Mouse (Mus musculus): Measurements from ENCODE around the gene Hdac10. TPM values are rescaled to one million over a fixed set of nuclear protein-coding genes. Genes with fewer than 3 reads are reported as not detected.

The Hdac10 gene
- total RNA-seq, 4 experiments from 2014 or later = 14.7 to 19.3 (median 15.9) TPM

DNA sequence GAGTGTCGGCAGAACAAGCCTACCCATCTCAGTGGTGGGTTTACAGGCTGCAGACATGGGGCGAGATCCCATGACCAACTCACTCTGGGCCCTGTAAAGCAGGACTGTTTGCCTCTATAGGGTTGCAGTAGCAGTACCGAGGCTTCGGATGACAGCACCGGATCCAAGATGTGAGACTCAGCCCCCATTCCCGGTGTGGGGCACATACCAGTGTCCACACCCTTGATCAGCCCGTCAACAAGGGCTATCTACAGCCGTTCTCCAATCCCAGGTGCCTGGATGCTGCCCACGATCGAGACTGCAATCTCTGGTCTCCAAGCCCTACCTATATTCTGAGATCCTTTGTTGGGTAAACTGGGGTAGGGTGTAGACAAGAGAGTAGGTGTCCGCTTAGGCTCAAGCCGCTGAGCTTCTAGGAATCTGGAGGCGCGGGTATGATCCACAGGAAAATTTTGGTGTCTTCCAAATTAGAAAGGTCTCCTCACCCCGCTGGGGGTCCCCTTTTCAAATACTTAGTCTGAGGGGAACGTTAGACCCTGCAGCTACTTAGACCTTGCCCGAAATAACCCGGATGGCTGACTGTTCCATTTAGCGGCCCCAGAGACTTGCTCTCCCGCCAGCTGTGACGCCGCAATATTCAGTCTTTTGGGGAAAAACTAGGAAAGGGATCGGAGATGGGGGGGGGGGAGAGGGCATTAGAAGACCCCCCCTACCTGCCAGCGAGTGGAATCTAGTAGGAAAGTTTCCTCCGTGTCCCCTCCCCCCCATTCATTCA lies 20.2 kb upstream of the Hdac10 start:
- no peak for DNase-seq (ENCODE audit: low spot score in 2 of 2)

DNA sequence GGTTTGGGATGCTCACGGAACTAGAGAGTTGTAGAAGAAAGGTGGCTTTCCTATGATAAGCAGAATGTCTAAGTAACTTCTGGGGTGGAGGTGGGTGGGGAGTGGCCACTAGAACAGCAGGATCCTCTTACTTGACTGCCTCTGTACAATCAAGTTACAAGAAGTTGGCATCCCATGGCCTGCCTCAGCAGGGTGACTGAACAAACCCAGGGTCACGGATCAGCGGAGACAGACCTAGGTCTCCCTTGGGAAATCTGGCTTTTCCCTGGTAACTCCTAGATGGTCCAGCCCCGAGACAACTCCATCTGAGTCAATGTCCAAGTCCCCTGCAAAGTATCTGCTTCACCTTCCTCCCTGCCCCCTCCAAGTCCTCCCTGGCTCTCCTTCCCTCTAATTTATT lies 19.4 kb upstream of the Hdac10 start:
- DNase-seq (ENCODE audit: low spot score in 2 of 2) = no peak

DNA sequence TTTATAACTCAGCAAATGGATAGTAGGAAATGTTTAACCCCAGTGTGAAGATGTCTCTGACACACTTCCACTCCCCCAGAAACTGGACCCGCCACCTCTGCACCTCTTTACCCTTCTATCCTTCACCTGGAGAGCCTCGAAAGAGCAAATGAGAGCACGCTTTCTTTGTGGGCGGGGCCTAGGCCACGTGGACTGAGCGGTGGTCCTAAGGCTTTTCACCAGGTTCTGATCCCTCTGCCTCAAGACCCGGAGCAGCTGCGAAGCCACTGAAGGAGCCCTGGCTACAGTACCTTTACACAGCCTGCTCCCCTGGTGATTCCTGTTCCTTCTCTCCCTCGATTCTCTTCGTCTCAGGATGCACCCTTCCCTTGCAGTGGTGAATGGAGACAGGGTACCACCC lies 19.0 kb upstream of the Hdac10 start:
- DNase-seq (ENCODE audit: low spot score in 2 of 2) = no peak

DNA sequence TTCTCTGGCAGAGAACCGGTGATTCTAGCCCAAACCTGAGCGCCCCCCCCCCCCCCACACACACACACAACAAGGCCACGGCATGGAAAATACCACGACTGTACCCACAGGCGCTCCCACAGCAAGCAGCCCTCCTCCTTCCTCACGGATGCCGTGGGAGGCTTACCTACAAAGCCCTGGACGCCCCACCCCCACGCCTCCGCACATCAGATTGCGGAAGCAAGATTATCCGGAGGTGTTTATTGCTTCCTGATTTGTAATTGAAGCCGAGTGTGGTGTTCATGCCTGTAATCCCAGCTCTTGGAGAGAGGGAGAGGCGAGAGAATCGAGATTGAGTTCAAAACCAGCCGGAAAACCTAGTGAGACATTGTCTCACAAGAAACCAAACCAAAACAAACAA lies 18.5 kb upstream of the Hdac10 start:
- DNase-seq (ENCODE audit: low spot score in 2 of 2) = no peak

DNA sequence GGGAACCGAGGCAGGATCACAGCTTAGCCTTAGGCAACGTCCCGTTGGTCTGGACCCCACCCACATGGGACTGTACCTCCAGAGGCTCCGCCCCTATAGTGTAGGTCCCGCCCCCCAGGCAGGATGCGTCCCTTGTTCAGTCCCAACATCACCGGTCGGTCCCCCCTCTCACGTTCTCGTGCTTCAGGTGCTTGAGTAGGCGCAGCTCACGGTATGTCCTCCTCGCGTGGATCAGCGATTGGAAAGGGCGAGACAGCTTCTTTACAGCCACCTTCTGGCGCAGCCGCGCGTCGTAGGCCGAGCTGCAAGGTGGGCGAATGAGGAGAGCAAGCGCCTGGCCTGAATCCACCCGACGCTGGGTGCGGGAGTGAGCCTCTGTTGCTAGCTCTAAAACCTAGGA lies 18.0 kb upstream of the Hdac10 start:
- DNase-seq (ENCODE audit: low spot score in 2 of 2) = peak; percentile 37 to 51

DNA sequence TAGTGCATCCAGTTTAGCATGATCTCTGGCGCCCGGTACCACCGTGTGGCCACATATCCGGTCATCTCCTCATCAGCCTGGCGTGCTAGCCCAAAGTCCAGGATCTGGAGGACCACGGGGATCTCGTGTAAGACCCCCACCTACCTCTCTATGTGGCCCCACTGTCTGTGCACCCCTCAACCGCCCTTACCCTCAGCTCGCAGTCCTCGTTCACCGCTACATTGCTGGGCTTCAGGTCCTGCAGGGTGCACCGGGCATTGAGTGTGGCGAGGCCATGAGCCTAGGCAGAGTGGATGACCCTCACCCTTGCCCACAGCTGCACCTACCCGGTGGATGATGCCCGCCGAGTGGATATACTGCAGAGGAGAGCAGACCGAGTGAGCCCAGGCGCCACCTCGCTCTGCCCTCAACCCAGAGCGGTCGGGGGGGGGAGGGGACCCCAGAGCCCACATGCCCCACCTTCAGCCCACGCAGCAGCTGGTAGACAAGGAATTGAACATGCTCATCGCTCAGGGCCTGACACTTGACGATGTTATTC lies 17.4 kb upstream of the Hdac10 start:
- no peak for DNase-seq (ENCODE audit: low spot score in 2 of 2)

DNA sequence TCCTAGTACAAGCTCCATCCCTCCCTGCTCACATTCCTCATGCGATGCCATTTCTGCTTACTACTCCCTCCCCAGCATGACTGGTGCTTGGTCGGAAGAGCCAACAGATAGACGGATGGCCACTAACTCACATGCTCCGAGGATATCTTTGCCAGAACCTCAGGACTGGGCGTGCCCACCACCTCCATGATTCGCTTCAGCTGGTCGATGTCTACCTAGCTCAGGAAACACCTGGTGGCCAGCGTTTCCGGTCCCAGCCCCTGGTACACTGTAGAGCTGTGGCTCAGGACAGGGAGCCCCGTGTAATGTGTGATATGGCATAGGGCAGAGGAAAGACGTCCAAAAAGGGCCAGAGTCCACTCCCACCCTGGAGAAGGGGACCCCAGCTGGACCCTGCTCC lies 16.5 kb upstream of the Hdac10 start:
- DNase-seq (ENCODE audit: low spot score in 2 of 2) = no peak

DNA sequence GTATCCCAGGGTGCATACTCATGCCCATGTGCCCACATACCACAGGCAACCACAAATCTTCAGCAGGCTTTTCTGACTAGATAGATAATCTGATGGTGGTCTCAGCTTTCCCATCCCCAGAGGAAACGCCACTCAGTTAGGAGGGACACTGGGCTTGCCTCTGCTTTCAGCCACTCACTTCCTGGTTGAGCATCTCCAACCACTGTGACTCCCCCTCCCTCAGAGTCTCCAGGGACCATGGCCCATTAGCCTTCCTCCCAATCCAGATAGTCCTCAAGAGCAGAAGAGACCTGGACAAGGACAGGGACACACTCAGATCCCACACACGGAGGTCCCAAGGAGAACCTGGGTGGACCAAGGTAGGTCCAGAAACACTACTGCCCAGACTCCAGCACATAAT lies 14.6 kb upstream of the Hdac10 start:
- DNase-seq (ENCODE audit: low spot score in 2 of 2) = no peak

DNA sequence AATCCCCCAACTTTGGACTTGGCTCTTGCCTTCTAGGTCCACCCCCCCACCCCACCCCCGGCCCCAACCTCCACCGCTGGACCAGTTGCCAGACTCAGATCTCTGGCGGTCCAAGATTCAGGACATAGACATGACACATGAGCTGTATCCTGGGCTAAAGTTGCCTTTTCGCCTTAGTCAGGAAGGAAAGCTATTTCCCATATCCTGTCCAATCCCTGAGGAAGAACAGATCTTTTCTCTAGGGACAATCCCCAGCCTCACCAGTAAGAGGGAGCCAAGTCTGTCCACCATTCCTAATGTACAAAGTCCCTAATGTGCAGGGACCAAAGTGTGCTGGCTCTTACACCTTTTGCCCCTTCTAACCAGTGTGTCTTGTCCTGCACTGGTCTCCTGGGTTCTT lies 13.4 kb upstream of the Hdac10 start:
- DNase-seq (ENCODE audit: low spot score in 2 of 2) = no peak

DNA sequence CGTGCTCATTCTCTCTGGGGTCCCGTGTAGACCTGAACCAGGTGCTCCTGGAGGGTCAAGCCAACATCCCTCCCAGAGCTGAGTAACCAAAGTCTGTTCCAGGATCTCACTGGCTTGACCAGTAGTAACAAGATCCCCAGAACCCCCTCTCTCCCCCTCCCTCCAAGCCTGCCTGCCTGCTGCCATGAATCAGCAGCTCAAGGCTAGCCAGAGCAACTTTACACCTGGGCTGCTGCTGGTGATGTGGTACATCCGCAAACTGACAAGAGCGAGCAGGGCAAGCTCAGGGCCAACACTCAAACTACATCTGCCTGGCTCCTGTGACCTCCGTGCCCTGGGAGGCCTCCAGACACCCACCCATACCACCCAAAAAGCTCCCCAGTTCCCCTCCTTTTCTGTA lies 12.9 kb upstream of the Hdac10 start:
- DNase-seq (ENCODE audit: low spot score in 2 of 2) = no peak

DNA sequence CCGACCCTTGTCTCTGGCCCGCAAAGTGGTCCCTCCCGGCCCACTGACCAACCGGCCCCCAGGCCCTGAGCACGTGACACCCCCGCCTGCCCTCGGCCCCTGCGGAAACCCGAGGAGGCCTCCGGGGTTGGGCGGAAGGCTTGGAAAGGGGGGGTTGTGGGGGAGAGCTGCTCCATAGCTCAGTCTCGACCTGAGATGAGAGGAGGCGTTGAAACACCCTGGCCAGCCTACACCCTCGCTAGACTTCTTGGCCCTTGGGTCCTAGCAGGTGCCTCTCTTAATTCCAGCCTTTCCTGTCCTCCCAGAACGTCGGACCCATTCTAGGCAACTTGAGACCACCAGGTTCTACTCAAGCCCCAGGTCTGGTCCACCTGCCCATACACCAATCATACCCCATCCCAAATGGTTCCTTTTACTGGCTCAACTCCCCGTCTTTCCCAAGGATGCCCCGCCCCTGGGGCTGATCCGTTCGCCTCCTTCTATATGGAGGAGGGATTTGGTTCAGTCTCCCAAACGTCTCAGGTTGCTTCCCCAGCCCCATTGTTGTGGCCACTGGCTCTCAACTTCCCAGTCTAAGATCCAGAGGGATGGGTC lies 12.3 kb upstream of the Hdac10 start, which contains the start of gene Mapk12:
Mapk12 (minus strand) TSS at position 45 of the 594 bp plus-strand sequence.
- no peak for DNase-seq (ENCODE audit: low spot score in 2 of 2)

DNA sequence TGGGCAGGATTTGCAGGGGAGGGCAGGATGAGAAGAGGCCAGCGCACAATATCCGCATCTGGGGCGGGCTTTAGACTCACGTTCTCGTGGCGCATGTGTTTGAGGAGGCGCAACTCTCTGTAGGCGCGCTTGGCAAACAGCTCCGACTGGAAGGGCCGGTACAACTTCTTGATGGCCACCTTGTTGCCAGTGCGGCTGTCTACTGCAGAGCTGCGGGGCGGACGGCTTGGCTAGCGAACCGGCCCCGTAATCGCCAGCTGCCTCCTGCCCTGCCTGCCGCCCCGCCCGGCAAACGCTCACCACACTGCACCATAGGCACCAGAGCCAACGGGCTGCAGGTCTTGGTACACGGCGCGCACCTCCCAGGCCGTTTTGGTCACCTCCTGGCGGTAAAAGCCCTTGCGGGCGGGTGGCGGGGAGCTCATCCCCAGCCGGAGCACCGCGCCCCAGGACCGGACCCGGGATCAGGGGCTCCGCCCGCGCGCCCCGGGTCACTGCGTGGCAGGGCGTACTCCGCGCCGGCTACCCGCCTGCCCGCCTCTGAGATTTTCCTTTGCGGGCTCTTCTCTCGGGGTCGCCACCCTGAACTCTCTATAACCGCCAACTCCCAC lies 11.7 kb upstream of the Hdac10 start:
- DNase-seq (ENCODE audit: low spot score in 2 of 2) = peak in 1 of 2 experiments; percentile 62

DNA sequence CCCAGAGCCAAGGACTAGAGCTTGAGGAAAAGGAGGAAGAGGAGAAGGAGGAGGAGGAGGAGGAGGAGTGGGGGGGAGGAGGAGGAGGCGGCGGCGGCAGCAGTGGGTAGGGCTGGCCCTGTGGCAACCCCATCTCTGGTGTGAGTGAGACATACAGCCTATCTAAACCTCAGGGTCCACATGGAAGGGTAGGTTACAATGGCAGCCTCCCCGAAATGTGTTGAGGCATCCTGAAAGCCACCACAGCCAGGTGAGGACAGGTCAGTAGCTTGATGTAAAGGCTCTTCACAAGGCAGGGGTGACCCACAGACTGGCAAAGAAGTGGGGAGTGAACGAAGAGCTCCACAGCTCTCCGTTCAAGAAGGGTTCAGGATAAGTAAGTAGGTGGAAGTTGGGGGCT lies 10.0 kb upstream of the Hdac10 start:
- DNase-seq (ENCODE audit: low spot score in 2 of 2) = no peak

DNA sequence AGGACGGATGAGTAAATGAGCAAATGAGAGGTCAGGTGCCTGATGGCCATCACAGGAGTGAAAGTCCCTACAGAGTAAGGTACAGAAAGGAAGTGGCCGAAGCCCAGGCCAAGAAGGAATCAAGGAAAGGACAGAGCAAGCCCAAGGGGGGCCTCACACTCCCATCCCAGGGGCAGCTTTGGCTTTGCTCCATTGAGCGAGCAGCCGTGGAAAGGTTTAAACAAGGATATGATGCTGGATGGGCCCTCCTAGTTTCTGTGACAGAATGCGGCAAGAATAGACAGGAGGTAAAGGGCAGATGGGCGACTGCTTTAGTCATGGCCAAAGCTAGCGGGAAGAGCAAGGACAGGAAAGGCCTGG lies 9.5 kb upstream of the Hdac10 start:
- no peak for DNase-seq (ENCODE audit: low spot score in 2 of 2)

DNA sequence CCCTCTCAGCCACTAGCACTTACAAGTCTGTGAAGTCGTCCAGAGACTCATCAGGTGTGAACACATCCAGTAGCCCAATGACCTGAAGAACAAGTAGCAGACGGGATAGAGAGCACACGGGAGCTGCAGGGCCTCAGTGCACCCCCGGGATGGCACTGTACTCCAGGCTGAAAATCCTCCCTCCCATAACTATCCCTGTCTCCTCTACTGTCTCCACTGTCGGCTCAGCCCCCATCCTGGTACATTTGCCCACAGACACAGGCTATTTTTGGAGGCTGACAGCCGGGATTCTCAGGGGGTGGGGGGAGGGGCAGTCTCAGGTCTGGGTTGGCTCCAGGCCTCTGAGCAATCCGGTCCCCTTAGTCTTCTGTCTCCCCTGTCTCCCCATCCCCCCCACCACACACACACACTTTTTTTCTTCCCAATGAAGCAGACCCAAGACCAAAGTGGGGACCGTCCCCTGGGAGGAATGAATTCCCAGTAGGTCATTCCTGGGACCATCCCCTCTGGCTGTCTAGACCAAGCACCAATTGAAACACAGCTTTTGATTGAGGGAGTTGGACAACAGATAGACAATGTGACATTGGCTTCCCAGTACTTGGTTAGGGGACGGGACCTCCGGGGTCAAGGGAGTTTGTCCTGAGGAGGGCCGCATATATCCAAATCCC lies 9.0 kb upstream of the Hdac10 start:
- DNase-seq (ENCODE audit: low spot score in 2 of 2) = no peak

DNA sequence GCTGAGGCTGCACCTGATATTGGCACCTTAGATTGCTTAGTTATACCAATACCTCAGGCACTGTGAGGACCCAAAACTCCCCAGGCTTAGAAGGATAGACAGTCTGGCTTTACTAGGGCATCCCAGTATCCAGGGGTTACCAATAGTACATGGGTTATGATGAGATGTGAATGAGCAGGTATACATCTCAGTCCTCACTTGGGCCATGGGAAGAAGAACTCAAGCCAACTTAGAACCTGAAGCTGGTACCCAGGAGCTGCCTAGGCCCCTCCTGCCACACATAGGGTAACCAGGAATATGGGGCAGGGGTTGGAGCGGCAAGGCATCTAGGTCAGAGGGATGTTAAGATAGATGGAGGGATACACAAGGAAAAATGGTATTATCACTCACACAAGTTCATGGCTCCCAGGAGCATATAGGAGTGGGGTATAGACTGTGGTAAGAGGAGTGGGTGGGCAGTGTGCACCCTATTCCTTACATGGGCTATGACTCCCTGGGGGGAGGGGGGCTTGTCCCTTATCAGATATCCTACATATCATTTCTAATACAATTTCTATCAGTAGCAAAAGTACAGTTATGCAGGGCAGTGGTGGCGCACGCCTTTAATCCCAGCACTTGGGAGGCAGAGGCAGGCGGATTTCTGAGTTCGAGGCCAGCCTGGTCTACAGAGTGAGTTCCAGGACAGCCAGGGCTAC lies 8.1 kb upstream of the Hdac10 start:
- no peak for DNase-seq (ENCODE audit: low spot score in 2 of 2)

DNA sequence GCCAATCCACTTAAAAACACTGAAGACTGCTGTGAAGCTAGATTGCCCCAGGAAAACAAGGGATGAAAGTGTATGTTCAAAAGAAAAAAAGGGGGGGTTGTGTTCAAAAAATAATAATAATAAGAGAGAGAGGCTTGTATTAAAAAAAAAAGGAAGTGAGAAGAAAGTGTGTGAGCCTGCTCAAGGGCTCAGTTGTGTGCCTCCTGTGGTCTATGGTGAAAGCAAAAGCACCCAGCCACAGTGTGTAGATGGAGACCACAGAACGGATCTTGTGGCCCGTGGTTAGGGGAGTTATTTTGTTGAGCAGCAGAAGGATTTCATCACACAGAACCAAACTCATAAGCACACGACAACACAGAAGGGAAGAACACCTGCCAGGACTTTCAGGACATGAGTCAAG lies 2.8 kb upstream of the Hdac10 start:
- no peak for DNase-seq (ENCODE audit: low spot score in 2 of 2)

DNA sequence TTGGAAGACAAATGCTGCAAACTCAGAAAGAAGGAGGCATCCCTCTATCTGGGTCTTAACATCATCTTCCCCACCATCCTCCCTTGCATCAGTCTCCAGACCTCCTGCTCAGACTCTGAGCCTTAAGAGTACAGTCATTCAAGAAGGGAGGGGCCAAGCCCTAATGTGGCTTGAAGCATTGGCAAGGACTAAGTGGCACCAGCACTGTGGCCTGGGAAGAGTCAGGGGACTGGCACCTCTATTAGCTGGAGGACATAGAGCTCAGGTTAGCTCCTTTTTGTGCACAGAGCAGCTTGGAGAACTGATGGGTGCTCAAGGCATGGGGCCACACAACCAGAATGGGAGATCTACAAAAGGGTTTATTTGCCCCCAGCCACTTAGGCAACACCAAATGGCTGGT lies 1.7 kb upstream of the Hdac10 start:
- DNase-seq (ENCODE audit: low spot score in 2 of 2) = no peak

DNA sequence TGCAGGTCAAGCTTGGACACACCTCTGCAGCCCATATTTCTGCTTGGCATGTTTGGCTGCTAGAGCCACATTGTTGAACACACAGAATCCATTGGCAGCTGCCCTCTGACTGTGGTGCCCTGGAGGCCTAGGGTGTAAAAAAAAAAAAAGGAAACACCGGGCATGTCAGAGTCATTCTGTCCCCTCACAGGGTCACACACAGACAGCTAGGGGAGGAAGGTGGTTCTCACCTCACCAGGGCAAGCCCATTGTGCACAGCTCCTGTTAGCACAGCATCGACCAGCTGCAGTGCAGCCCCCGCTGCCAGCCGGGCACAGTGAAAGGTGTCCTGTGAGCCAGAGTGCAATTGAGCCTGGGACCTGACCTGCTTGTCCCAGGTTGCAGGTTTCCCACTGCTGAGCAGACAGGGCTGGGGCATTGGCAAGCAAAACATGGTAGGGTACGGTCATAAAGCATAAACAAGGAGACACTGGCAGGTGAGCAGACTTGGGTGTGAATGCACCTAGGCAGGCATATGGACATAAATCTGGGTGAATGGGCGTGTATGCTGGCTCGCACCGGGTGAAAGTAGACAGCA lies 1.0 kb downstream of the Hdac10 start:
- no peak for DNase-seq (ENCODE audit: low spot score in 2 of 2)

DNA sequence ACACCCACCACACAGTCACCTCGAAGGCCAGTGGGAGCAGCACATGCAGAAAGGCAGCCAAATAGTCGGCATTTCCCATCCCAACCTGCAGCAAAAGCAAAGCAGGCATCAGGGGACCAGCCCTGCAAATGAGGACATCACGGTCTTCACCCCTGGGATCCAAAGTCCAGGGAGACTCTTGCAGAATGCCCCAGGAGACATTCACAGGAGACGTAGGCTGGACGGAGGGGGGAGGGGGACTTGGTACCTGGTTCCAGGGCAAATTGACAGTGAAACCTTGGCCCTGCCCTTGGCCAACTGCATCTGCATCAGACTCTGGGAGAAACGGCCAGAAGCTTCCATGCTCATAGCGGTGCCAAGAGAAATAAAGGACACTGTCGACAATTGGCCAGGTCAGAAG lies 1.9 kb downstream of the Hdac10 start:
- no peak for DNase-seq (ENCODE audit: low spot score in 2 of 2)

DNA sequence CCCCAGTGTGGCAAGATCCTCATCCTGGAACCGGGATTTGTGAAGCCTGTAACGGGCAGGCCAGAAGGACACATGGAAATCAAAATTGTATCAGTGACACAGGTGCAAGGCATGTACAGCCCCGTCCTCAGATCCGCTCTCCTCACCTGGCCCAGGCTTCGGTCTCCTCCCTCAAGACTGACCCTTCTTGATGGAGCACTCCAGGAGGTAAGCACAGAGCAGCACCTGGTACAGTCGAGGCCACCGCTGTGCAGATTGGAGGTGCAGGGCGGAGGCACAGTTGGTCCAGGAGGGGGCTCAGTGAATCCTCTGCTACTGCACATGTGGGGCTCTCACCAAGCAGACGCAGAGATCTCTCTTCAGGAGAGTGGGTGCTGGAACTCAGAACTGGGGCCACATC lies 3.1 kb downstream of the Hdac10 start:
- no peak for DNase-seq (ENCODE audit: low spot score in 2 of 2)
